Mouse (Mus musculus): ENCODE measurements around the gene Slc4a2. TPM values are rescaled to one million over a fixed set of nuclear protein-coding genes. Genes with fewer than 3 reads are reported as not detected.

The Slc4a2 gene
- total RNA-seq (2023), result 60.0 TPM

GRCm38 (mm10) chr5:24423129-24424003, at the start of gene Slc4a2, which contains the start of gene Cdk5:
Slc4a2 (plus strand) TSS chr5:24423837.
Cdk5 (minus strand) TSS chr5:24423530.

DNA sequence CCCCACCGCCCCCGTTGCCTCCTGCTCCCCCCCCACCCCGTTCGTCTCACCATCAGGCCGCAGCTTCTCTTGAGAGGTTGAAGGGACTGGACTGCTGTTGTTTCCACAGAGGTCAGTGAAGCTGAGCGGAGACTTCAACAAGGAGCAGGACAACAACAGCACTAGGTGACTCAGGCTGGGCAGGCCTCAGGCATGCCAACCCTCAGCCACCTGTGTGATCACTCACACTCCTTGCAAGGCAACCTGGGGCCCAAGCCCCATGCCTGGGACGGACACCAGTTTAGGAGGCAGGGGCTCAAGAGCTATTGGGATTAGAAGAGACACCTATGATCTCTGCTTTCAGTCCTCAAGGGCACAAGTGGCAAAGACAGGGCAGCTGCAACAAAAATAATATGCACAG, 31.8 kb upstream of the Slc4a2 start, which contains the start of gene Atg9b:
Atg9b (minus strand) TSS at position 280 of the 400 bp plus-strand sequence.

DNA sequence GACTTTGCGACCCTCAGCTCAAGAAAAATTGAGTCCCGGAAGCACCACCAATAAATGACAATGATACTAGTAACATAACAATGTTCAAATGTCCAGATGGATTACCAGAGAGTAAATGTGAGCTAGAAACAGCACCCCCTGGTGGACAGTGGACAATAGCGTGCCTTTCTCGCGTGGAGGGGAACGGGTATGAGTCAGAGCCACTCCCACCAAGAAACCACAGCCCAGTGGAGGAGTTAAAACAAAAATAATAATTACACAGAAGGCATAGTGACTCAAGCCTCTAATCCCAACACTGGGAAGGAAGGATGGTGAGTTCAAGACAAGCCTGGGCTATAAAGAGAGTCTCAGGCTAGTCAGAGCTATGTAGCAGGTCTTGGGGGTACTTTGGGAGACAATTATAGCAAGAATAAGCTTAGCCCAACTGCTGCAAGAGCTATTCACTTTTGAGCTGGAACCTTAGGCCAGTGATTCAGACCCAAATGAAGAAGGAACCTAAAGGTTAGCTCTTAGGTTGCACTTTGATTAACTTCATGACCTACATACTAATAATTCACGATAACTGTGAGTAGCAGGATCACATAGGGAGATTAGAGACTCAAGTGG, 30.1 kb upstream of the Slc4a2 start, which contains the start of gene Abcb8:
Abcb8 (plus strand) TSS at position 272 of the 606 bp plus-strand sequence.

GRCm38 (mm10) chr5:24413042-24413693, 10.5 kb upstream of the Slc4a2 start, which contains the start of gene Asic3:
Asic3 (plus strand) TSS chr5:24413392.

DNA sequence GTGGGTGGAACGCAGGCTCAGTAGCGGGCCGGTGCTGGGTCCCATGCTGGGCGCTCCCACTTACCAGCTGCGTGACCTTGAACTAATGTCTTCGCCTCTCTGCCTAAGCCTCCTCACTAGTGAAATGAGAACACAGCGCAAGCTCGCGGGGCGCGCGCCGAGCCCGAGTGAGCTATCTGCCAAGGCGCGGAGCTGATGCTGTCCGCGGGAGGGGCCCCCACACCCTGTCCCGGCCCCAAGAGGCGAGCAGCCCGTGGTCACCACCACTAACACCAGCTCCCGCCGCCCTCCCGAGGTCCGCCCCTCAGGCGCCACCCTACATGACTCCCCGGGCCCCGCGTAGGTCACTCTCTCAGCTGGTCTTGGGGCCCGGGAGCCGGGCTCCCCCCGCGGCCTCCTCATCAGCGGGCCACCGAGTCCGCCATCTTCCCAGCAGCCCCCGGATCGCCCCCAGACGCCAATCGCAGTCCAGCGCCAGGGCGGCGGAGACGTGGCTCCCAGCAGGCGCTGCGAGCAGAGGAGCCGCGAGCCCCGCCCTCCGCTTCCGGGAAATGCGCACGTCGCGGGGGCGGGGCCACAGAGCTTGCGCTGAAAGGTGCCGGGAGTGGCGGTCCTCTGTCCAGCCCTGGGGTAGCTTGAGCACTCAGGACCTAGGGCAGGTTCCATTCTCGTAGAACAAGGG, 21.2 kb downstream of the Slc4a2 start, which contains the start of gene Fastk:
Fastk (minus strand) TSS at position 542 of the 682 bp plus-strand sequence.

GRCm38 (mm10) chr5:24447624-24448298, 24.1 kb downstream of the Slc4a2 start, which contains the start of gene Tmub1:
Tmub1 (minus strand) TSS chr5:24447854.

GRCm38 (mm10) chr5:24452030-24452690, 28.5 kb downstream of the Slc4a2 start, which contains the start of gene Agap3:
Agap3 (plus strand) TSS chr5:24452177.

Other genes starting within 250 kb of the Slc4a2 start
- 5.1 TPM for gene Kcnh2, start 72.2 kb upstream of the Slc4a2 start, total RNA-seq (2023)
- not detected for gene Nos3, start 59.0 kb upstream of the Slc4a2 start, total RNA-seq (2023)
- not detected for gene Atg9b, start 31.7 kb upstream of the Slc4a2 start, total RNA-seq (2023)
- 19.0 TPM for gene Abcb8, start 30.2 kb upstream of the Slc4a2 start, total RNA-seq (2023)
- gene Asic3, start 10.4 kb upstream of the Slc4a2 start, total RNA-seq (2023), result not detected
- 29.1 TPM for gene Cdk5, start 307 bp upstream of the Slc4a2 start, total RNA-seq (2023)
- gene Fastk, start 21.4 kb downstream of the Slc4a2 start, total RNA-seq (2023), result 89.3 TPM
- gene Tmub1, start 24.0 kb downstream of the Slc4a2 start, total RNA-seq (2023), result 21.2 TPM
- gene Agap3, start 28.3 kb downstream of the Slc4a2 start, total RNA-seq (2023), result 92.4 TPM
- not detected for gene Gbx1, start 103.4 kb downstream of the Slc4a2 start, total RNA-seq (2023)
- not detected for gene Asb10, start 117.1 kb downstream of the Slc4a2 start, total RNA-seq (2023)
- gene 4931409K22Rik, start 133.0 kb downstream of the Slc4a2 start, total RNA-seq (2023), result not detected
- gene Abcf2, start 153.6 kb downstream of the Slc4a2 start, total RNA-seq (2023), result 41.3 TPM
- gene Chpf2, start 162.9 kb downstream of the Slc4a2 start, total RNA-seq (2023), result 37.3 TPM
- not detected for gene Smarcd3, start 200.6 kb downstream of the Slc4a2 start, total RNA-seq (2023)